Mouse (Mus musculus) liver, postnatal 0 days (tissue): ENCODE measurements around the gene Fibcd1.

ENCODE experiments used
- CTCF ChIP-seq: sonication (generic); IDR thresholded peaks from 2 replicates; pipeline ENCODE4 v1.5.1; 2016; ENCODE audit warnings: antibody characterized with exemption, low read depth
- EP300 ChIP-seq: IDR thresholded peaks from 2 replicates; pipeline ENCODE4 v1.6.1; 2016; ENCODE audit warnings: antibody characterized with exemption, low read depth, mild to moderate bottlenecking

DNA sequence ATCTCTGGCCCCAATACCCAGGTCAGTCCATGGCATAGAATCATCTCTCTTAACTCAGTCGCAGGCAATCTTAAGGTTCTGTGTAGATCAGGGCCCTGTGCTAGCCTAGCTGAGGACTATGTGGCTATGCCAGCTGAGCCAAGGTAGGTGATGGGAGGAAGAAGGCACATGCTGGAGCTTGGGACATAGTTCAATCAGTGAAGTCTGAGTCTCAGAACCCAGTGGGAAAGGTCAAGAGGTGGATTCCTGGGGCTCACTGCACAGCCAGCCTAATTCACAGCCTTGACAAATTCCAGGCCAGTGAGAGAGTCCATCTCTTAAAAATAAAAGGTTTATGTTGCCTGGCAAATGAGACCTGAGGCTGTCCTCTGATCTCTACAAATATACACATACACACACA, 18.0 kb upstream of the Fibcd1 start:
- TF ChIP-seq CTCF (no peak), EP300 (no peak)
